ENCODE assay signal across 22 mouse cellular contexts in genomic region chr3:146324949-146325348, GRCm38 (mm10).
A peak's percentile ranks its signal among the peaks of the same experiment; 100 is the strongest.
DNase-seq lines count a peak whose midpoint lies in the region; ATAC-seq and TF ChIP-seq lines count a peak whose summit lies in the region.
"Had no signal": no experiment of that assay in that cellular context is flagged by ENCODE, and none has a peak within 500 bp of the region (broad histone marks: within the 10 kb centered on the region; RNA-seq: fewer than 3 reads in every experiment).

No protein-coding gene starts in this region.

- TF ChIP-seq POLR2A in ES-Bruce4 (IDR thresholded peaks at IDR 0.05; ENCODE audit: insufficient read depth, low read length) = no peak

- 57% methylated on average over 8 of the region's 8 CpGs for WGBS in hindbrain, embryonic 14.5 days
- 62% methylated on average over 8 of the region's 8 CpGs for WGBS in hindbrain, embryonic 11.5 days
- WGBS in hindbrain, embryonic 15.5 days = 46% methylated on average over 8 of the region's 8 CpGs

- H3K27ac ChIP-seq in hindbrain, embryonic 14.5 days = no peak overlapping the region
- H3K27ac ChIP-seq in hindbrain, embryonic 11.5 days (ENCODE audit: low read depth, low read length) = no peak overlapping the region
- no peak overlapping the region for H3K27ac ChIP-seq in ES-Bruce4 (ENCODE audit: insufficient read depth, low read length)
- no peak overlapping the region for H3K27ac ChIP-seq in hindbrain, embryonic 15.5 days (replicated peaks)
- H3K27ac ChIP-seq: liver, embryonic 13.5 days; midbrain, embryonic 13.5 days; neural tube, embryonic 15.5 days had no signal

- H3K36me3 ChIP-seq in hindbrain, embryonic 14.5 days (replicated peaks; ENCODE audit: control insufficient read depth, insufficient read depth) = no peaks in the 10 kb centered on the region
- H3K36me3 ChIP-seq in hindbrain, embryonic 11.5 days (ENCODE audit: control insufficient read depth, insufficient read depth, low read length) = no peaks in the 10 kb centered on the region
- no peaks in the 10 kb centered on the region for H3K36me3 ChIP-seq in E14TG2a.4 (ENCODE audit: insufficient read depth, low read length)
- no peaks in the 10 kb centered on the region for H3K36me3 ChIP-seq in ES-Bruce4 (ENCODE audit: control insufficient read depth, insufficient read depth, low read length, poor library complexity, severe bottlenecking)
- no peaks in the 10 kb centered on the region for H3K36me3 ChIP-seq in hindbrain, embryonic 15.5 days
- H3K36me3 ChIP-seq: liver, embryonic 13.5 days; midbrain, embryonic 13.5 days; neural tube, embryonic 15.5 days had no signal

- H3K4me2 ChIP-seq in hindbrain, embryonic 14.5 days (replicated peaks) = no peak overlapping the region
- no peak overlapping the region for H3K4me2 ChIP-seq in hindbrain, embryonic 11.5 days (replicated peaks; ENCODE audit: low read depth, low read length)
- no peak overlapping the region for H3K4me2 ChIP-seq in hindbrain, embryonic 15.5 days
- H3K4me2 ChIP-seq: heart, embryonic 11.5 days; liver, embryonic 13.5 days; midbrain, embryonic 13.5 days; neural tube, embryonic 15.5 days had no signal

- ATAC-seq in hindbrain, embryonic 14.5 days (ENCODE audit: low FRiP score) = peak; percentile 35; the same call in 1 of the 2 replicates
- no peak for ATAC-seq in hindbrain, embryonic 11.5 days (ENCODE audit: low FRiP score)
- peak; percentile 36 for ATAC-seq in hindbrain, embryonic 15.5 days (ENCODE audit: low FRiP score, low read depth)
- ATAC-seq: intestine, postnatal 0 days; midbrain, embryonic 13.5 days had no signal

- no peaks in the 10 kb centered on the region for H3K9me3 ChIP-seq in hindbrain, embryonic 14.5 days (ENCODE audit: control insufficient read depth, low read length)
- H3K9me3 ChIP-seq in hindbrain, embryonic 11.5 days (ENCODE audit: control insufficient read depth, low read length) = no peaks in the 10 kb centered on the region
- H3K9me3 ChIP-seq in E14TG2a.4 (ENCODE audit: low read length) = no peaks in the 10 kb centered on the region
- H3K9me3 ChIP-seq in ES-Bruce4 (replicated peaks; ENCODE audit: control insufficient read depth, insufficient read depth, low read length, poor library complexity, severe bottlenecking) = no peaks in the 10 kb centered on the region
- H3K9me3 ChIP-seq in hindbrain, embryonic 15.5 days = no peaks in the 10 kb centered on the region
- H3K9me3 ChIP-seq: liver, embryonic 13.5 days; midbrain, embryonic 13.5 days; neural tube, embryonic 15.5 days had no signal

- no peak for TF ChIP-seq CTCF in E14TG2a.4 (conservative IDR thresholded peaks at IDR 0.05; ENCODE audit: low read length)
- no peak for TF ChIP-seq CTCF in ES-Bruce4 (IDR thresholded peaks at IDR 0.05; ENCODE audit: low read depth, low read length)

- no peaks in the 10 kb centered on the region for H3K27me3 ChIP-seq in hindbrain, embryonic 14.5 days (ENCODE audit: control insufficient read depth, insufficient read depth, low read length)
- H3K27me3 ChIP-seq in hindbrain, embryonic 11.5 days (ENCODE audit: control insufficient read depth, insufficient read depth, low read length) = peaks cover 3% of the 10 kb centered on the region
- H3K27me3 ChIP-seq in E14TG2a.4 (ENCODE audit: insufficient read depth, low read length) (peaks cover 21% of the 10 kb centered on the region), ES-Bruce4 (ENCODE audit: control insufficient read depth, insufficient read depth, low read length, poor library complexity, severe bottlenecking) (no peaks in the 10 kb centered on the region)
- peaks cover 4% of the 10 kb centered on the region; the same call in 1 of the 2 replicates for H3K27me3 ChIP-seq in hindbrain, embryonic 15.5 days
- H3K27me3 ChIP-seq: neural tube, embryonic 15.5 days had no signal

- no peak overlapping the region for H3K4me3 ChIP-seq in hindbrain, embryonic 14.5 days (replicated peaks; ENCODE audit: low read length)
- H3K4me3 ChIP-seq in hindbrain, embryonic 11.5 days (ENCODE audit: low read depth, low read length) = no peak overlapping the region
- peak overlapping the region; percentile 39; the same call in 1 of the 2 replicates for H3K4me3 ChIP-seq in E14TG2a.4 (replicated peaks; ENCODE audit: low read length)
- 0 out of 2 replicates have a peak overlapping the region, but pooled peaks have one; percentile 6 for H3K4me3 ChIP-seq in ES-Bruce4 (ENCODE audit: low read depth, low read length)
- H3K4me3 ChIP-seq in hindbrain, embryonic 15.5 days = no peak overlapping the region
- H3K4me3 ChIP-seq: liver, embryonic 13.5 days; midbrain, embryonic 13.5 days; myocyte; neural tube, embryonic 15.5 days had no signal

- DNase-seq in hindbrain, embryonic 14.5 days (ENCODE audit: low spot score) = no peak
- DNase-seq in hindbrain, embryonic 11.5 days (ENCODE audit: low spot score) = no peak
- no peak for DNase-seq in thymus, postnatal 0 days (ENCODE audit: low spot score)
- no peak for DNase-seq in thymus, postnatal 4 days
- DNase-seq: adrenal gland, postnatal 10 days; cerebellum, adult 2 months; cerebellum, postnatal 36 days; embryo, embryonic 11 days; gastrocnemius, postnatal 10 days; kidney, postnatal 25 days; liver, embryonic 13.5 days; lung, adult 2 months; lung, postnatal 14 days; thymus, adult 2 months had no signal

- peaks cover 17% of the 10 kb centered on the region for H3K4me1 ChIP-seq in hindbrain, embryonic 14.5 days (replicated peaks; ENCODE audit: control insufficient read depth, insufficient read depth, low read length)
- peaks cover 3% of the 10 kb centered on the region; the same call in 1 of the 2 replicates for H3K4me1 ChIP-seq in hindbrain, embryonic 11.5 days (replicated peaks; ENCODE audit: control insufficient read depth, insufficient read depth, low read length)
- H3K4me1 ChIP-seq in E14TG2a.4 (replicated peaks; ENCODE audit: low read depth, low read length) = peaks cover 27% of the 10 kb centered on the region
- no peaks in the 10 kb centered on the region for H3K4me1 ChIP-seq in ES-Bruce4 (ENCODE audit: control insufficient read depth, insufficient read depth, low read length)
- peaks cover 12% of the 10 kb centered on the region for H3K4me1 ChIP-seq in hindbrain, embryonic 15.5 days (replicated peaks)

- TF ChIP-seq EP300 in ES-Bruce4 (IDR thresholded peaks at IDR 0.05; ENCODE audit: insufficient read depth, low read depth, low read length) = no peak

- H3K9ac ChIP-seq in hindbrain, embryonic 14.5 days = no peak overlapping the region
- no peak overlapping the region for H3K9ac ChIP-seq in hindbrain, embryonic 11.5 days (ENCODE audit: low read depth, low read length)
- H3K9ac ChIP-seq in ES-Bruce4 (ENCODE audit: low read depth, poor library complexity, severe bottlenecking) = no peak overlapping the region
- H3K9ac ChIP-seq in hindbrain, embryonic 15.5 days = no peak overlapping the region
- H3K9ac ChIP-seq: liver, embryonic 13.5 days; midbrain, embryonic 13.5 days; neural tube, embryonic 15.5 days had no signal

Comparison
In these comparisons a context has a peak if more than half of its experiments do, and no peak if none do; other contexts are left out.
1. H3K4me3 ChIP-seq: peak in E14TG2a.4 (single experiment) and ES-Bruce4 (single experiment); none in hindbrain, embryonic 14.5 days (single experiment), hindbrain, embryonic 11.5 days (single experiment) and hindbrain, embryonic 15.5 days (single experiment).